Mouse (Mus musculus): ENCODE measurements at regions not wholly inside any gene's neighbourhood (a gene's known extent, or its start where the extent isn't known, plus 50 kb on each side); places are given as distances from the start of the nearest gene placed in this dataset.

- DNase-seq: no peak
These were observed 597.3 kb upstream of the Fam92a start for GRCm38 (mm10) chr4:12769092-12769491.

GRCm38 (mm10) chr4:12766763-12767162 is 594.9 kb upstream of the Fam92a start:
- DNase-seq: no peak

- DNase-seq: no peak
These were observed 579.0 kb upstream of the Fam92a start for GRCm38 (mm10) chr4:12750817-12751216.

GRCm38 (mm10) chr4:12749874-12750273 is 578.1 kb upstream of the Fam92a start:
- DNase-seq: no peak

- no peak for DNase-seq
These were observed 572.0 kb upstream of the Fam92a start for GRCm38 (mm10) chr4:12743714-12744327.

GRCm38 (mm10) chr4:12736411-12736810 is 564.6 kb upstream of the Fam92a start:
- no peak for DNase-seq

- no peak for DNase-seq
These were observed 528.4 kb upstream of the Fam92a start for GRCm38 (mm10) chr4:12700189-12700588.

GRCm38 (mm10) chr4:12677814-12678213 is 506.0 kb upstream of the Fam92a start:
- no peak for DNase-seq

GRCm38 (mm10) chr4:12671399-12671798 is 499.6 kb upstream of the Fam92a start:
- DNase-seq: no peak

GRCm38 (mm10) chr4:12663176-12663575 is 491.4 kb upstream of the Fam92a start:
- no peak for DNase-seq

- DNase-seq: no peak
These were observed 490.9 kb upstream of the Fam92a start for GRCm38 (mm10) chr4:12662683-12663082.

- DNase-seq: no peak
These were observed 487.3 kb upstream of the Fam92a start for GRCm38 (mm10) chr4:12659084-12659483.

GRCm38 (mm10) chr4:12658594-12658993 is 486.8 kb upstream of the Fam92a start:
- no peak for DNase-seq

- no peak for DNase-seq
These were observed 486.0 kb upstream of the Fam92a start for GRCm38 (mm10) chr4:12657820-12658219.

GRCm38 (mm10) chr4:12656924-12657603 is 485.2 kb upstream of the Fam92a start:
- DNase-seq: no peak

- peak in 1 of 2 experiments; percentile 16 for DNase-seq
These were observed 483.8 kb upstream of the Fam92a start for GRCm38 (mm10) chr4:12655457-12656228.

- no peak for DNase-seq
These were observed 483.0 kb upstream of the Fam92a start for GRCm38 (mm10) chr4:12654568-12655456.

- no peak for DNase-seq
These were observed 475.9 kb upstream of the Fam92a start for GRCm38 (mm10) chr4:12647732-12648131.

- DNase-seq: no peak
These were observed 470.7 kb upstream of the Fam92a start for GRCm38 (mm10) chr4:12642525-12642928.

GRCm38 (mm10) chr4:12629375-12629821 is 457.6 kb upstream of the Fam92a start:
- no peak for DNase-seq

- no peak for DNase-seq
These were observed 457.0 kb upstream of the Fam92a start for GRCm38 (mm10) chr4:12628702-12629374.
